Mouse (Mus musculus) heart, embryonic 12.5 days (tissue): ENCODE data around the gene Krt222. TPM values are rescaled to one million over a fixed set of nuclear protein-coding genes. Genes with fewer than 3 reads are reported as not detected.

ENCODE experiments used
- ATAC-seq: fragments of 200-750 bp; cut with Nextera tagmentation; 2 replicates; pipeline ENCODE4 v1.8.0; 2017; ENCODE audit warnings: moderate TSS enrichment, moderate library complexity; ENCODE audit not compliant: insufficient number of reproducible peaks, low FRiP score
- H3K27ac ChIP-seq: fragments of 300-500 bp; sonication (generic); 2 replicates; pipeline ENCODE4 v1.5.1; 2016; ENCODE audit warnings: mild to moderate bottlenecking, moderate library complexity; ENCODE audit not compliant: poor library complexity, severe bottlenecking
- H3K27me3 ChIP-seq: fragments of 300-500 bp; sonication (generic); replicated peaks from 2 replicates; pipeline ENCODE4 v1.6.1; 2016; ENCODE audit warnings: mild to moderate bottlenecking, moderate library complexity
- H3K36me3 ChIP-seq: fragments of 300-500 bp; sonication (generic); 2 replicates; pipeline ENCODE4 v1.6.1; 2016; ENCODE audit warnings: mild to moderate bottlenecking, moderate library complexity
- H3K4me1 ChIP-seq: fragments of 300-500 bp; sonication (generic); replicated peaks from 2 replicates; pipeline ENCODE4 v1.6.1; 2016; ENCODE audit warnings: mild to moderate bottlenecking
- H3K4me2 ChIP-seq: fragments of 300-500 bp; sonication (generic); 2 replicates; pipeline ENCODE4 v1.6.1; 2016; ENCODE audit warnings: mild to moderate bottlenecking, moderate library complexity
- H3K4me3 ChIP-seq: fragments of 300-500 bp; sonication (generic); 2 replicates; pipeline ENCODE4 v1.5.1; 2016; ENCODE audit warnings: mild to moderate bottlenecking
- H3K9ac ChIP-seq: fragments of 300-500 bp; sonication (generic); 2 replicates; pipeline ENCODE4 v1.6.1; 2016; ENCODE audit warnings: mild to moderate bottlenecking, moderate library complexity
- H3K9me3 ChIP-seq: fragments of 300-500 bp; sonication (generic); replicated peaks from 2 replicates; pipeline ENCODE4 v1.6.1; 2016; ENCODE audit warnings: mild to moderate bottlenecking, moderate library complexity
- WGBS: fragments of 180-500 bp; shearing (Covaris S2); methylation state at CpG from one replicate; pipeline ENCODE4 v1.1.7; 2016; 5-methylcytosine and 5-hydroxymethylcytosine counted together
- polyA plus RNA-seq: library from polyadenylated mRNA; unstranded; fragments of >200 nt; fragmentation: Nextera tagmentation; extraction: Ambion mirVana; gene quantifications from 2 replicates; pipeline ENCODE4 v1.2.1, GENCODE M21; 2016

Krt222 gene
- polyA plus RNA-seq, 1 experiment from 2014 or later, result 1.6 TPM

GRCm38 (mm10) chr11:99216181-99216580 lies 27.7 kb downstream of the Krt222 start:
- Histone ChIP-seq H3K36me3 (peaks cover 85% of the 10 kb centered on the region), H3K27me3 (no peaks in the 10 kb centered on the region), H3K9ac (no peak overlapping the region), H3K4me1 (peaks cover 8% of the 10 kb centered on the region), H3K4me2 (no peak overlapping the region), H3K9me3 (no peaks in the 10 kb centered on the region; the same call in 1 of the 2 replicates), H3K27ac (peak overlapping the region; percentile 24; the same call in 1 of the 2 replicates), H3K4me3 (no peak overlapping the region)
- 80% methylated on average over 3 of the region's 3 CpGs for WGBS
- ATAC-seq, result no peak

- peaks cover 28% of the 10 kb centered on the region for H3K4me1 ChIP-seq
- no peak overlapping the region for H3K4me2 ChIP-seq
- H3K9me3 ChIP-seq, result no peaks in the 10 kb centered on the region; the same call in 1 of the 2 replicates
- no peak overlapping the region for H3K4me3 ChIP-seq
- H3K9ac ChIP-seq, result no peak overlapping the region
- 74% methylated on average over 7 of the region's 7 CpGs for WGBS
- H3K36me3 ChIP-seq, result peaks cover 75% of the 10 kb centered on the region
- ATAC-seq, result no peak
- no peaks in the 10 kb centered on the region for H3K27me3 ChIP-seq
- no peak overlapping the region for H3K27ac ChIP-seq
These were observed 31.2 kb downstream of the Krt222 start for GRCm38 (mm10) chr11:99212693-99213092.

- no peaks in the 10 kb centered on the region for H3K27me3 ChIP-seq
- H3K4me3 ChIP-seq, result no peak overlapping the region
- ATAC-seq, result no peak
- H3K36me3 ChIP-seq, result peaks cover 68% of the 10 kb centered on the region
- H3K4me2 ChIP-seq, result no peak overlapping the region
- H3K4me1 ChIP-seq, result peaks cover 34% of the 10 kb centered on the region
- 81% methylated on average over 2 of the region's 2 CpGs for WGBS
- H3K9me3 ChIP-seq, result no peaks in the 10 kb centered on the region; the same call in 1 of the 2 replicates
- H3K9ac ChIP-seq, result no peak overlapping the region
- H3K27ac ChIP-seq, result no peak overlapping the region
These were observed 31.9 kb downstream of the Krt222 start for GRCm38 (mm10) chr11:99211964-99212363.

- Histone ChIP-seq H3K9me3 (no peaks in the 10 kb centered on the region), H3K4me2 (no peak overlapping the region; the same call in 1 of the 2 replicates), H3K27me3 (no peaks in the 10 kb centered on the region), H3K9ac (no peak overlapping the region), H3K27ac (peak overlapping the region; percentile 76), H3K4me1 (peaks cover 32% of the 10 kb centered on the region), H3K36me3 (peaks cover 35% of the 10 kb centered on the region), H3K4me3 (no peak overlapping the region)
- WGBS, result 31% methylated on average over 8 of the region's 8 CpGs
- no peak for ATAC-seq
These were observed 35.7 kb downstream of the Krt222 start for GRCm38 (mm10) chr11:99208105-99208669.

GRCm38 (mm10) chr11:99207449-99207848 lies 36.4 kb downstream of the Krt222 start:
- Histone ChIP-seq H3K4me2 (no peak overlapping the region), H3K27me3 (no peaks in the 10 kb centered on the region), H3K9ac (no peak overlapping the region), H3K4me1 (peaks cover 32% of the 10 kb centered on the region), H3K4me3 (no peak overlapping the region), H3K27ac (peak overlapping the region; percentile 76; the same call in 1 of the 2 replicates), H3K36me3 (peaks cover 28% of the 10 kb centered on the region), H3K9me3 (no peaks in the 10 kb centered on the region)
- WGBS, result 13% methylated on average over 2 of the region's 2 CpGs
- no peak for ATAC-seq

GRCm38 (mm10) chr11:99206954-99207353 lies 36.9 kb downstream of the Krt222 start:
- 12% methylated on average over 2 of the region's 2 CpGs for WGBS
- Histone ChIP-seq H3K27me3 (no peaks in the 10 kb centered on the region), H3K9ac (no peak overlapping the region), H3K4me3 (no peak overlapping the region), H3K36me3 (peaks cover 23% of the 10 kb centered on the region), H3K27ac (no peak overlapping the region), H3K4me1 (peaks cover 32% of the 10 kb centered on the region), H3K4me2 (no peak overlapping the region), H3K9me3 (no peaks in the 10 kb centered on the region)
- ATAC-seq, result no peak

GRCm38 (mm10) chr11:99189154-99189582 lies 54.7 kb downstream of the Krt222 start:
- no peak overlapping the region for H3K9ac ChIP-seq
- no peak overlapping the region for H3K4me2 ChIP-seq
- H3K27me3 ChIP-seq, result peaks cover 25% of the 10 kb centered on the region
- H3K4me3 ChIP-seq, result no peak overlapping the region
- 22% methylated on average over 14 of the region's 14 CpGs for WGBS
- no peaks in the 10 kb centered on the region; the same call in 1 of the 2 replicates for H3K9me3 ChIP-seq
- no peak for ATAC-seq
- H3K36me3 ChIP-seq, result no peaks in the 10 kb centered on the region
- no peak overlapping the region for H3K27ac ChIP-seq
- H3K4me1 ChIP-seq, result no peaks in the 10 kb centered on the region

GRCm38 (mm10) chr11:99187348-99187747 lies 56.5 kb downstream of the Krt222 start:
- Histone ChIP-seq H3K27me3 (peaks cover 25% of the 10 kb centered on the region), H3K27ac (no peak overlapping the region), H3K36me3 (no peaks in the 10 kb centered on the region), H3K4me2 (no peak overlapping the region), H3K9me3 (no peaks in the 10 kb centered on the region; the same call in 1 of the 2 replicates), H3K4me1 (no peaks in the 10 kb centered on the region), H3K4me3 (no peak overlapping the region), H3K9ac (no peak overlapping the region)
- no peak for ATAC-seq
- WGBS, result 79% methylated on average over 4 of the region's 4 CpGs

GRCm38 (mm10) chr11:99186836-99187235 lies 57.0 kb downstream of the Krt222 start:
- Histone ChIP-seq H3K27ac (no peak overlapping the region), H3K4me1 (no peaks in the 10 kb centered on the region)
- no peak for ATAC-seq

More at GRCm38 (mm10) chr11:99186836-99187235, 57.0 kb downstream of the Krt222 start:
- 61% methylated on average over 2 of the region's 2 CpGs for WGBS
- Histone ChIP-seq H3K36me3 (no peaks in the 10 kb centered on the region), H3K4me2 (no peak overlapping the region), H3K9ac (no peak overlapping the region), H3K4me3 (no peak overlapping the region), H3K27me3 (peaks cover 25% of the 10 kb centered on the region), H3K9me3 (no peaks in the 10 kb centered on the region; the same call in 1 of the 2 replicates)

Other genes with a start within 250 kb of the Krt222 start
- 196 and 201 TPM in 2 replicates for gene Top2a, start 219.9 kb downstream of the Krt222 start, polyA plus RNA-seq
- 371 and 382 TPM in 2 replicates for gene Igfbp4, start 202.8 kb downstream of the Krt222 start, polyA plus RNA-seq
- gene Tns4, start 154.8 kb downstream of the Krt222 start, polyA plus RNA-seq, result 0.05 and 0.11 TPM in 2 replicates
- 0.08 TPM in 1 of 2 replicates, not detected in the other for gene Ccr7, start 89.0 kb downstream of the Krt222 start, polyA plus RNA-seq
- 178 and 181 TPM in 2 replicates for gene Smarce1, start 13.1 kb downstream of the Krt222 start, polyA plus RNA-seq
- gene Krt24, start 41.2 kb upstream of the Krt222 start, polyA plus RNA-seq, result not detected in 2 replicates
- not detected in 2 replicates for gene Krt25, start 78.9 kb upstream of the Krt222 start, polyA plus RNA-seq
- gene Krt26, start 93.9 kb upstream of the Krt222 start, polyA plus RNA-seq, result not detected in 2 replicates
- 0.12 TPM in 1 of 2 replicates, not detected in the other for gene Krt27, start 107.0 kb upstream of the Krt222 start, polyA plus RNA-seq
- 0.12 and 0.20 TPM in 2 replicates for gene Krt28, start 130.8 kb upstream of the Krt222 start, polyA plus RNA-seq
- gene Krt10, start 145.3 kb upstream of the Krt222 start, polyA plus RNA-seq, result 16.6 and 18.8 TPM in 2 replicates
- gene Krt12, start 178.2 kb upstream of the Krt222 start, polyA plus RNA-seq, result not detected in 2 replicates
- 3.6 and 4.1 TPM in 2 replicates for gene Krt20, start 194.1 kb upstream of the Krt222 start, polyA plus RNA-seq
- gene Krt23, start 249.1 kb upstream of the Krt222 start, polyA plus RNA-seq, result 0.27 and 0.52 TPM in 2 replicates